Mouse (Mus musculus): Measurements from ENCODE around the gene Sptbn2.

The Sptbn2 gene

GRCm38 (mm10) chr19:4711098-4711600 lies at the start of gene Sptbn2:
Gene Sptbn2 (plus strand): TSS chr19:4711167.
- DNase-seq, result no peak

- DNase-seq, result peak; percentile 21
Observed at GRCm38 (mm10) chr19:4666815-4667214, 44.2 kb upstream of the Sptbn2 start.

- DNase-seq, result peak; percentile 17
Observed at GRCm38 (mm10) chr19:4670776-4671175, 40.2 kb upstream of the Sptbn2 start.

- no peak for DNase-seq
Observed at GRCm38 (mm10) chr19:4672401-4672800, 38.6 kb upstream of the Sptbn2 start.

- DNase-seq, result no peak
Observed at GRCm38 (mm10) chr19:4694346-4694745, 16.6 kb upstream of the Sptbn2 start.

GRCm38 (mm10) chr19:4697121-4697520 lies 13.8 kb upstream of the Sptbn2 start:
- DNase-seq, result no peak

- DNase-seq, result no peak
Observed at GRCm38 (mm10) chr19:4697721-4698120, 13.2 kb upstream of the Sptbn2 start.

- peak; percentile 62 for DNase-seq
Observed at GRCm38 (mm10) chr19:4698205-4698677, 12.7 kb upstream of the Sptbn2 start, which contains the start of gene Gm960. Gene Gm960 (minus strand): TSS chr19:4698668.

GRCm38 (mm10) chr19:4698856-4699255 lies 12.1 kb upstream of the Sptbn2 start:
- DNase-seq, result no peak

GRCm38 (mm10) chr19:4699821-4700220 lies 11.1 kb upstream of the Sptbn2 start:
- no peak for DNase-seq

GRCm38 (mm10) chr19:4700656-4701055 lies 10.3 kb upstream of the Sptbn2 start:
- DNase-seq, result no peak

- DNase-seq, result no peak
Observed at GRCm38 (mm10) chr19:4701221-4701620, 9.7 kb upstream of the Sptbn2 start.

GRCm38 (mm10) chr19:4708765-4709164 lies 2.2 kb upstream of the Sptbn2 start:
- DNase-seq, result no peak

- no peak for DNase-seq
Observed at GRCm38 (mm10) chr19:4711601-4712155, 711 bp downstream of the Sptbn2 start.

- no peak for DNase-seq
Observed at GRCm38 (mm10) chr19:4712156-4712780, 1.3 kb downstream of the Sptbn2 start.

GRCm38 (mm10) chr19:4712781-4713526 lies 2.0 kb downstream of the Sptbn2 start:
- DNase-seq, result no peak

- no peak for DNase-seq
Observed at GRCm38 (mm10) chr19:4713886-4714285, 2.9 kb downstream of the Sptbn2 start.

GRCm38 (mm10) chr19:4716756-4717155 lies 5.8 kb downstream of the Sptbn2 start:
- no peak for DNase-seq

GRCm38 (mm10) chr19:4717281-4717680 lies 6.3 kb downstream of the Sptbn2 start:
- peak; percentile 23 for DNase-seq

GRCm38 (mm10) chr19:4718716-4719115 lies 7.7 kb downstream of the Sptbn2 start:
- no peak for DNase-seq

GRCm38 (mm10) chr19:4719351-4719764 lies 8.4 kb downstream of the Sptbn2 start:
- DNase-seq, result peak; percentile 64

- no peak for DNase-seq
Observed at GRCm38 (mm10) chr19:4720112-4720511, 9.1 kb downstream of the Sptbn2 start.

- peak; percentile 79 for DNase-seq
Observed at GRCm38 (mm10) chr19:4720671-4721244, 9.8 kb downstream of the Sptbn2 start.

Measured in kidney, adult 9 months (tissue).